Mouse (Mus musculus) intestine, postnatal 0 days (tissue): ENCODE data around the gene Dcun1d4. TPM values are rescaled to one million over a fixed set of nuclear protein-coding genes. Genes with fewer than 3 reads are reported as not detected.
"Not testable (repeated sequence)": the region's sequence is repeated elsewhere in the genome, so short reads cannot be mapped to it uniquely, and the experiment has no call there.

ENCODE experiments used
- ATAC-seq: fragments of 200-750 bp; cut with Nextera tagmentation; 2 replicates; pipeline ENCODE4 v1.8.0; 2017; ENCODE audit warnings: mild to moderate bottlenecking, moderate TSS enrichment, moderate library complexity
- H3K27ac ChIP-seq: fragments of 300-500 bp; sonication (generic); 2 replicates; pipeline ENCODE4 v1.5.1; 2014; ENCODE audit warnings: mild to moderate bottlenecking, low read depth, low read length, moderate library complexity
- H3K27me3 ChIP-seq: fragments of 300-500 bp; sonication (generic); replicated peaks from 2 replicates; pipeline ENCODE4 v1.6.1; 2014; ENCODE audit warnings: low read length, mixed read lengths; ENCODE audit not compliant: control insufficient read depth, insufficient read depth
- H3K36me3 ChIP-seq: fragments of 300-500 bp; sonication (generic); 2 replicates; pipeline ENCODE4 v1.6.1; 2014; ENCODE audit warnings: mild to moderate bottlenecking, moderate library complexity; ENCODE audit not compliant: control insufficient read depth, insufficient read depth
- H3K4me1 ChIP-seq: fragments of 300-500 bp; sonication (generic); replicated peaks from 2 replicates; pipeline ENCODE4 v1.6.1; 2014; ENCODE audit warnings: antibody characterized with exemption, low read length, mixed read lengths; ENCODE audit not compliant: control insufficient read depth, insufficient read depth
- H3K4me2 ChIP-seq: fragments of 300-500 bp; sonication (generic); replicated peaks from 2 replicates; pipeline ENCODE4 v1.6.1; 2014; ENCODE audit warnings: low read depth, mild to moderate bottlenecking, moderate library complexity
- H3K4me3 ChIP-seq: fragments of 300-500 bp; sonication (generic); 2 replicates; pipeline ENCODE4 v1.5.1; 2014; ENCODE audit warnings: low read depth, low read length
- H3K9ac ChIP-seq: fragments of 300-500 bp; sonication (generic); 2 replicates; pipeline ENCODE4 v1.6.1; 2014; ENCODE audit warnings: mild to moderate bottlenecking, low read depth, low read length
- H3K9me3 ChIP-seq: fragments of 300-500 bp; sonication (generic); 2 replicates; pipeline ENCODE4 v1.6.1; 2016; ENCODE audit warnings: mixed run types; ENCODE audit not compliant: control insufficient read depth
- CTCF ChIP-seq: sonication (generic); IDR thresholded peaks from 2 replicates; pipeline ENCODE4 v1.5.1; 2016; ENCODE audit warnings: low read depth, mild to moderate bottlenecking, control low read depth, antibody characterized with exemption, moderate library complexity
- WGBS: fragments of 180-500 bp; shearing (Covaris S2); extraction: QIAGEN DNeasy Blood & Tissue Kit; methylation state at CpG from one replicate; pipeline ENCODE4 v1.1.7; 2014; 5-methylcytosine and 5-hydroxymethylcytosine counted together
- polyA plus RNA-seq: library from polyadenylated mRNA; unstranded; fragments of >200 nt; fragmentation: Nextera tagmentation; extraction: Ambion mirVana; gene quantifications from 2 replicates; pipeline ENCODE4 v1.2.1, GENCODE M21; 2015

Dcun1d4 gene
- polyA plus RNA-seq, 1 experiment from 2014 or later = 16.3 TPM

- no peaks in the 10 kb centered on the region for H3K36me3 ChIP-seq
- H3K4me1 ChIP-seq = no peaks in the 10 kb centered on the region
- H3K9me3 ChIP-seq = no peaks in the 10 kb centered on the region
- no peak overlapping the region for H3K27ac ChIP-seq
- H3K27me3 ChIP-seq = no peaks in the 10 kb centered on the region
- 49% methylated on average over 2 of the region's 2 CpGs for WGBS
- no peak overlapping the region for H3K4me2 ChIP-seq
- no peak overlapping the region for H3K9ac ChIP-seq
- no peak for ATAC-seq
- H3K4me3 ChIP-seq = no peak overlapping the region
- TF ChIP-seq CTCF = no peak
These were observed 26.1 kb upstream of the Dcun1d4 start for GRCm38 (mm10) chr5:73454502-73455306.

- no peak for TF ChIP-seq CTCF
- ATAC-seq = no peak
- WGBS = 68% methylated on average over 5 of the region's 5 CpGs
- H3K4me2 ChIP-seq = no peak overlapping the region
- no peaks in the 10 kb centered on the region for H3K27me3 ChIP-seq
- no peak overlapping the region for H3K9ac ChIP-seq
- no peak overlapping the region for H3K4me3 ChIP-seq
- no peak overlapping the region for H3K27ac ChIP-seq
- H3K36me3 ChIP-seq = no peaks in the 10 kb centered on the region
- no peaks in the 10 kb centered on the region for H3K4me1 ChIP-seq
- no peaks in the 10 kb centered on the region for H3K9me3 ChIP-seq
These were observed 25.5 kb upstream of the Dcun1d4 start for GRCm38 (mm10) chr5:73455307-73455687.

DNA sequence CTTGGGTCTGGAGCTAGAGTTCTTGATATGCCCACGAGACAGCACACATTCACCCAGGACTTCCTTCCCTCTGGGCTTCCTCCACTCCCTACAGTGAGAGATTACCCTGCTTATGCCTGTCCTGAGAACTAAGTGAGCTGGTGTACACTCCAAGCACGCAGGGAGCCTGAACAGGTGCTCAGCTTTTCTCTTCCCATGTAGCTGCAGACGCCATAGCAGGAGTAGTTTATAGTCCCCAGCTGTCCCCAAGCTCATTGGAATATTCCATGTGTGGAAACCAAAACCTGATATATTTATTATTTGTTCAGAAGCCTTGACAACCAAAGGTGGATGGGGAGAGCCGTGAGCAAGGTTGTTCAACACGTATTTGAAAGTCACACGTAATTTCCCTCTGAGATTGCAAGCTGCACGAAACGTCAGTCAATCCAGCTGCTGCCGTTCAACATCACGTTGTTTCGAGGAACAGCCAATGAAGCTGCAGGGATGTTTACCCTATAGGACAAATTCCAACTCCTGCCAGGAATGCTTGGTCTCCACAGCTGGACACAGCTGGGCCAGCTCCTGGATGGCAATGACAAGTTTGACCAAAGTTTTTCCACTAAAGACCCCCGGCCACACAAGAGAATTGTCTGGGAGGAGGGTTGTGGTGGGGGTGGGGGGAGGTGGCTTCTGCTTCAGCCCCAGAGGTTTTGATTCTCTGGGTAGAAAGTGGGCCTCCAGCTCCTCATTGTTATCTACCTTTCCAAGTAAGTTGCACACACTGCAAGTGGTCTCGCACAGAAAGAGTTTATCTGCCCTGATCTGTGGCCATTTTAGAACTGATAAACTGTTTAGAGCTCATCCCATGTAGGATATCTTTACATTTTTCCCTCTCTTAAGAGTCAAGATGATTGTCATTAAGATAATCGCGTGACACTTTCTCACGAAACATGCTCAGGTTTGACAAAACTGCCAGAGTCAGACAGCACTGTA is 12.1 kb upstream of the Dcun1d4 start:
- H3K27me3 ChIP-seq = no peaks in the 10 kb centered on the region
- H3K9ac ChIP-seq = no peak overlapping the region
- no peaks in the 10 kb centered on the region for H3K36me3 ChIP-seq
- H3K4me2 ChIP-seq = no peak overlapping the region
- 58% methylated on average over 16 of the region's 16 CpGs for WGBS
- no peak for ATAC-seq
- H3K9me3 ChIP-seq = no peaks in the 10 kb centered on the region
- no peak overlapping the region for H3K27ac ChIP-seq
- no peak for TF ChIP-seq CTCF
- no peaks in the 10 kb centered on the region for H3K4me1 ChIP-seq
- H3K4me3 ChIP-seq = no peak overlapping the region

- WGBS = 74% methylated on average over 20 of the region's 20 CpGs
- ATAC-seq = no peak
These were observed 6.1 kb upstream of the Dcun1d4 start for GRCm38 (mm10) chr5:73474412-73475405.

GRCm38 (mm10) chr5:73481401-73481800 is 601 bp downstream of the Dcun1d4 start:
- no peaks in the 10 kb centered on the region for H3K36me3 ChIP-seq
- 81% methylated on average over 7 of the region's 7 CpGs for WGBS
- no peaks in the 10 kb centered on the region for H3K27me3 ChIP-seq
- no peak overlapping the region for H3K27ac ChIP-seq
- no peak overlapping the region for H3K4me2 ChIP-seq
- no peaks in the 10 kb centered on the region for H3K4me1 ChIP-seq
- no peak overlapping the region for H3K9ac ChIP-seq
- no peak overlapping the region for H3K4me3 ChIP-seq
- no peaks in the 10 kb centered on the region for H3K9me3 ChIP-seq
- TF ChIP-seq CTCF = no peak
- ATAC-seq = no peak

More at GRCm38 (mm10) chr5:73474412-73475405, 6.1 kb upstream of the Dcun1d4 start:
- Histone ChIP-seq H3K9ac (no peak overlapping the region), H3K36me3 (no peaks in the 10 kb centered on the region), H3K27me3 (no peaks in the 10 kb centered on the region), H3K9me3 (no peaks in the 10 kb centered on the region), H3K27ac (no peak overlapping the region), H3K4me2 (no peak overlapping the region), H3K4me1 (no peaks in the 10 kb centered on the region), H3K4me3 (no peak overlapping the region)
- no peak for TF ChIP-seq CTCF

DNA sequence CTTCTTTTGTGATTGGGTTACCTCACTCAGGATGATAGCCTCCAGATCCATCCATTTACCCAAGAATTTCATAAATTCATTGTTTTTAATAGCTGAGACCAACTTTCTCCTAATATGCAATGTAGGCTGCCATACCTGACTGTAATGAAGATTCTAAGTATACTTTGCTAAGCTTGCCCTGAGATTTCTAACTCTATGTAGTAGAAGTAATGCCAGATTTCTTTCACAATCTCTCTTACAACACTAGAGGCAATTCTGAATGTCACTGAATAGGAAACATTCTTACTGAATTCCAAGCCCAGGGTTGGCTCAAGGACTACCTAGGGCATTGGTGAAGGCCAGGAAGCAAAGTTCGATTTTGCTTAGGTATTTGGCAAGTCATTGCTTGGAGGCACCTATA is 1.6 kb downstream of the Dcun1d4 start:
- not testable (repeated sequence) for H3K27me3 ChIP-seq, H3K9me3 ChIP-seq, H3K36me3 ChIP-seq, H3K4me2 ChIP-seq, H3K4me3 ChIP-seq, H3K4me1 ChIP-seq, ATAC-seq, H3K27ac ChIP-seq, H3K9ac ChIP-seq
- WGBS = 67% methylated on average over 1 of the region's 1 CpGs
